Mouse (Mus musculus): ENCODE results near the gene Wdr90.
A peak's percentile ranks its signal among the peaks of the same experiment; 100 is the strongest.
"Not testable (repeated sequence)": the region's sequence is repeated elsewhere in the genome, so short reads cannot be mapped to it uniquely, and the experiment has no call there.

The Wdr90 gene

DNA sequence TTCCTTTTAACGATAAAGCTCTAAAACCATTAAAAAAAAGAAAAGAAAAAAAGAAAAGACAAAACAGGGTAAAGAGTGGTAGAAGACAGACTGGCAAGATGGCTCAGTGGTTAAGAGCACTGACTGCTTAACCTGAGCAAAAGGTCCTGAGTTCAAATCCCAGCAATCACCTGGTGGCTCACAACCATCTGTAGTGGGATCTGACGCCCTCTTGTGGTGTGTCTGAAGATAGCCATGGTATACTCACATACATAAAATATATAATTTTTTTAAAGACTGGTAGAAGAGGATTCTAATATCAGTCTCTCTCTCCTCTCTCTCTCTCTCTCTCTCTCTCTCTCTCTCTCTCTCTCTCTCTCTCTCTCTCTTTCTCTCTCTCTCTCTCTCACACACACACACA is 53.8 kb downstream of the Wdr90 start:
- DNase-seq (ENCODE audit: low spot score), result not testable (repeated sequence)

GRCm38 (mm10) chr17:25806507-25806906 is 54.8 kb downstream of the Wdr90 start:
- no peak for DNase-seq (ENCODE audit: low spot score)

- no peak for DNase-seq (ENCODE audit: low spot score)
These were observed 58.3 kb downstream of the Wdr90 start for GRCm38 (mm10) chr17:25802825-25803517.

DNA sequence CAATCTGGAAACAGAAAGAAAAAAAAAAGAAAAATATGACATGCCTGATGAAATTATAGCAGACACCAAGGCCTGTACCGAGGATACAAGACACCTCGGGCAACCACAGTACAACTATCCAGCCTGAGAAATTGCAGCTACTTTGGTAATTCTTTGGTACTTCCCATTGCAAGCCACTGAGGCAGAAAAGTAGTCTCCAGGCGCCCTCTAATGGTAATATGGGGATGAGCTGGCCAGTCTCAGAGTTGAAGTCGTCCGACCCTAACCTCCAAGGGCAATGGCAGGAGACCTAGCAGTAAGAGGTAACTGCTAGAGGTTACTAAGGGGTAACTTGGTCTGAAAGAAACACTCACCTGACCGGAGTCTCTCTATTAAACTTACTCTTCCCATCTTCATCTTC is 60.3 kb downstream of the Wdr90 start:
- no peak for DNase-seq (ENCODE audit: low spot score)

GRCm38 (mm10) chr17:25796951-25797369 is 64.3 kb downstream of the Wdr90 start, which contains the start of gene Metrn:
Gene Metrn, minus strand, starts transcription at chr17:25797136.
- peak; percentile 79 for DNase-seq (ENCODE audit: low spot score)

DNA sequence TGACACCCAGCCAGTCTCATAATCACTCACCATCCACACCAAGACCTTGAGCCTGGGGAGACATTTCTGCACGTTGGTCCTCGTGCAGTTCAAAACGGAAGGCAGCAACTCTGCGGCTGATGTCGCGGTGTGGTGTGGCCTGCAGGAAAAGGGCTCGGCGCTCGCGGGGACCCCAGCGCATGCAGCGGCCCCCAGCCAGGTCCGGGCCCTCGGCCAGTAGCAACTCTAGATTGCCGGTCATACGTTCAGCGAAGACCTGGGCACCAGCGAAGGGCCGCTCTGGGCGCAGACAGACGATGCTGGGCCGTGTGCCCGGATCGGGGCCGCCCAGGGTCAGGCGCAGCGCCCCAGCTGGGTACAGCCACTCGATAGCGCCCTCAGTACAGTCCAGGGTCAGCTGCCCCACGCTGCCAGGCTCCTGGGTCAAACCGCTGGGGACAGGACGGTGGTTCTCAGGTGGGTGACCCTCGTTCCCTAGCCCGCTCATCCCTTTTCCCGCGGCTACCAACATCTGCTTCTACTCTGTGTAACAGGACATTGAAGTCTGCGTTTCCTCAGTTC is 65.0 kb downstream of the Wdr90 start:
- DNase-seq (ENCODE audit: low spot score), result no peak

- DNase-seq (ENCODE audit: low spot score), result peak; percentile 42
These were observed 65.7 kb downstream of the Wdr90 start, which contains the start of gene AC134908.4 for GRCm38 (mm10) chr17:25795609-25796092. Gene AC134908.4, minus strand, starts transcription at chr17:25795659.

DNA sequence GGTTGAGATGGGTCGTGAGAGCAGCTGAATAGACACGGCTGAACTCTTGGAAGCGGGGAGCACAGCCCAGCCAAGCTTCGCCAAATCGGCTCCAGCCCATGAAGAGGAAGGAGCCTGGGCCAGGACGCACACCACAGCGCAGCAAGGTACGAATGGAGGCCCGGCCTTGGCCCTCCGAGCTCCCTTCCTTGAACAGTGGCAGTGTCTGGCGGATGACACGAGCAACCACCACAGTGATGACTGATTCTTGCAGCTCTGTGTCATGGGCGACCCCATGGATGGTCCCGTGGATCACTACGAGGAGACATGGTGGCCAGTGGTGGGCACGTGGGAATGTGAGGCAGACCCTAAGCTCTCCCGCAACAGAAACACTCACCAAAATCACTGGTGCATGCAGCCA is 66.3 kb downstream of the Wdr90 start:
- DNase-seq (ENCODE audit: low spot score), result no peak
